Mouse (Mus musculus) olfactory bulb, adult 2 months (tissue): ENCODE results near the gene Chp2. TPM values are rescaled to one million over a fixed set of nuclear protein-coding genes. Genes with fewer than 3 reads are reported as not detected.
"Not testable (repeated sequence)": the region's sequence is repeated elsewhere in the genome, so short reads cannot be mapped to it uniquely, and the experiment has no call there.

ENCODE experiments used
- H3K27ac ChIP-seq: fragments of 200-500 bp; 2 replicates; pipeline ENCODE4 v1.5.1; 2012; ENCODE audit warnings: low read depth, low read length; ENCODE audit not compliant: insufficient read depth
- H3K4me1 ChIP-seq: fragments of 200-500 bp; 2 replicates; pipeline ENCODE4 v1.6.1; 2012; ENCODE audit warnings: low read length; ENCODE audit not compliant: control insufficient read depth, insufficient read depth
- H3K4me3 ChIP-seq: fragments of 200-500 bp; 2 replicates; pipeline ENCODE4 v1.5.1; 2012; ENCODE audit warnings: mild to moderate bottlenecking, low read depth, low read length, moderate library complexity; ENCODE audit not compliant: insufficient read depth
- CTCF ChIP-seq: fragments of 200-500 bp; IDR thresholded peaks from 2 replicates; pipeline ENCODE4 v1.5.1; 2012; ENCODE audit warnings: low read depth, mild to moderate bottlenecking, low read length, moderate library complexity; ENCODE audit not compliant: insufficient read depth
- POLR2A ChIP-seq: fragments of 200-500 bp; IDR thresholded peaks from 2 replicates; pipeline ENCODE4 v1.6.1; 2012; ENCODE audit warnings: mild to moderate bottlenecking, low read depth, low read length, moderate library complexity; ENCODE audit not compliant: insufficient read depth
- WGBS: fragments of 180-500 bp; shearing (Covaris S2); methylation state at CpG from one replicate; pipeline ENCODE4 v1.1.7; 2018; 5-methylcytosine and 5-hydroxymethylcytosine counted together
- polyA plus RNA-seq: library from polyadenylated mRNA; stranded (reverse); fragments of >200 nt; gene quantifications from 2 replicates; pipeline ENCODE4 v1.2.4, GENCODE M21; 2012; ENCODE audit warnings: low replicate concordance; ENCODE audit not compliant: missing spikeins, insufficient read depth, insufficient read length

Gene Chp2
- polyA plus RNA-seq, 1 experiment = not detected

DNA sequence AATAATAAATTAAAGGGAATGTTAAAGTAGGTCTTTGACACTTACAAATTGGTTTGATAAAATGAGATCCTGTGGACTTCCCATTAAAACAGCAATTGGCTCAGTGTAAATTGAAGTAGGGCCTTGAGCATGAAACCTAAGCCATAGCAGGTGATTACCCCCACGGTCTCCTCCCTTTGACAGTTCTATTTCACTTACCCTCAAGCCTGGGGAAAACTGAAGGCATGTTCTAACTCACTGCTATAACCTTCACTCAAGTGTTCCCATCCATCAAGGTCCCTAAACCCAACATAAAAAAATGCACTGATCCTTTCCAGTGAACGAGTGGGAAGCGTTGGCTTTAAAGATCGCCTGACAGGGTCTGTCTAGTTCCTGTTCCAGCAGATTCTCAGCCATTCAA lies 11.6 kb downstream of the Chp2 start:
- WGBS = 84% methylated on average over 4 of the region's 4 CpGs
- TF ChIP-seq POLR2A = no peak
- TF ChIP-seq CTCF = no peak
- H3K27ac ChIP-seq = no peak overlapping the region
- no peaks in the 10 kb centered on the region for H3K4me1 ChIP-seq
- no peak overlapping the region for H3K4me3 ChIP-seq

DNA sequence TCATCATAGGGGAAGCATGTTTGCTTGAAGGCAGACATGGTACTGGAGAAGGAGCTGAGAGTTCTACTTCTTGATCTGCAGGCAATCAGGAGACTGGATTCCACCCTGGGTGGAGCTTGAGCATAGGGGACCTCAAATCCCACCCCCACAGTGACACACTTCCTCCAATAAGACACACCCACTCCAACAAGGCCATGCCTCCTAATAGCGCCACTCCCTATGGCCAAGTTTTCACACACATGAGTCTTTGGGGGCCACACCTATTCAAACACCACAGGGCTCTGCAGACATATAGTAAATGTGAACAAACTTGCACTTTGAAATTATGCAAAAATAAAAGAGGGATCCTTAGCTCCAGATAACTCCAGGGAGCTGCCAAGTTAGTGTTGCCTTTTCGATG lies 19.6 kb downstream of the Chp2 start:
- 96% methylated on average over 2 of the region's 2 CpGs for WGBS
- TF ChIP-seq CTCF (no peak), POLR2A (no peak)
- no peaks in the 10 kb centered on the region for H3K4me1 ChIP-seq

DNA sequence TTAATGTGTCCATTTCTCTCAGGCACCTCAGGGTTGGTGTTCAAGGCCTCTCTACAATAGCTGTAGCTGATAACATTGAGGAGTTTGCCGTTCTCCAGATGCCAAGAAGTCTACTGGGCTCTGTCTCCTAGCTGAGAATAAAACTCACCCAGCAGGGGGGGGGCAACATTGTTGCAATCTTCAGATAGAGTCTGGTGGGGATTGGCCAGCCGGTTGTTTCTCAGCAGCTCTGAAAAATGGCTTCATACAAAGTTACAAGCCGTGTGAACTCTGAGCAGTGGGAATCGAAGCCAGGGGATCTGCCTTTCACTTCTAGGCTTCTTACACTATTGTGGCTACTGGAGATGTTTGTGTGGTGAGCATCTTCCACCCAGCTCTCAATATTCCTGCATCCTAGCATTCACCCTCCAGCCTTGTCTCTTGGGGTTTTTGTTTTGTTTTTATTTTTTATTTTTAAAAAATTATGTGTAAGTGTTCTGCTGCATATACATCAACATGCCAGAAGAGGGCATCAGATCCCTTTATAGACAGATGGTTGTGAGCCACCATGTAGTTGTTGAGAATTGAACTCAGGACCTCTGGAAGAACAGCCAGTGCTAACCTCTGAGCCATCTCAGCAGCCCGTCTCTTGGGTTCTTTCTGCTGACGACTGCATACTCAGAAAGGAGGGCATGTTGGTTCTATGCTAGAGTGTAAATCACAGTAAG lies 21.3 kb downstream of the Chp2 start:
- TF ChIP-seq POLR2A = no peak
- no peak for TF ChIP-seq CTCF
- no peak overlapping the region for H3K27ac ChIP-seq
- H3K4me3 ChIP-seq = no peak overlapping the region
- H3K4me1 ChIP-seq = no peaks in the 10 kb centered on the region
- WGBS = 81% methylated on average over 6 of the region's 6 CpGs

More for the DNA sequence above, 19.6 kb downstream of the Chp2 start:
- H3K4me3 ChIP-seq = no peak overlapping the region
- H3K27ac ChIP-seq = no peak overlapping the region

DNA sequence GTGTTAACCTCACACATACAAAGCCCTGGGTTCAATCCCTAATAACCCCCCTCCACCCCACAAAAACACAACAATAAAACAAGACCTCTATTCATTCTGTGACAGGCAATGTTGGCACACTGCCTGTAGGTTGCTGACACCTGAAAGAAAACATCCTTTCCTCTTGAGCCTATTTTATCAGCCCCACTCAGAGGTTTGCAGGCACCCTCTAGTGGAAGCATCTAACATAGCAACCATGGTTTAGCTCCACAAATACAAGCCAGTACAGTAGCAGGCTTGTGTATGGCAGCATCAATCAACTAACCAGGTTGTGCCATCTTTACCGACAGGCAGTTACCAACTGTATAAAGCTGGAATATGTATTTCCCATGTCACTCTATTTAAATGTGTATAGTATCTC lies 23.0 kb downstream of the Chp2 start:
- Histone ChIP-seq H3K4me1 (no peaks in the 10 kb centered on the region), H3K4me3 (no peak overlapping the region), H3K27ac (no peak overlapping the region)
- WGBS = 29% methylated on average over 1 of the region's 1 CpGs
- no peak for TF ChIP-seq CTCF
- no peak for TF ChIP-seq POLR2A

DNA sequence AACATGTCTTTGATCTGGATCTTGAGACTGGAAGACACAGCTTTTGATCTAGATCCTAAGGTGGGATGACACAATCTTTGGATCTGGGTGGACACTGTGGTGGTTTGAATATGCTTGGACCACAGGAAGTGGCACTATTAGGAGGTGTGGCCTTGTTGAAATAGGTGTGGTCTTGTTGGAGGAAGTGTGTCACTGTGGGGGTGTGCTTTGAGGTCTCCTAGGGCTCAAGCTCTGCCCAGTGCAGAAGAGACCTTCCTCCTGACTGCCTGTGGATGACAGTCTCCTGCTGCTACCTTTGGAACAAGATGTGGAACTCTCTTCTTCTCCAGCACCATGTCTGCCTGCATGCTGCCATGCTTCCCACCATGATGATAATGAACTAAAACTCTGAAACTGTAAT lies 23.4 kb downstream of the Chp2 start:
- not testable (repeated sequence) for H3K4me1 ChIP-seq, H3K27ac ChIP-seq, H3K4me3 ChIP-seq

DNA sequence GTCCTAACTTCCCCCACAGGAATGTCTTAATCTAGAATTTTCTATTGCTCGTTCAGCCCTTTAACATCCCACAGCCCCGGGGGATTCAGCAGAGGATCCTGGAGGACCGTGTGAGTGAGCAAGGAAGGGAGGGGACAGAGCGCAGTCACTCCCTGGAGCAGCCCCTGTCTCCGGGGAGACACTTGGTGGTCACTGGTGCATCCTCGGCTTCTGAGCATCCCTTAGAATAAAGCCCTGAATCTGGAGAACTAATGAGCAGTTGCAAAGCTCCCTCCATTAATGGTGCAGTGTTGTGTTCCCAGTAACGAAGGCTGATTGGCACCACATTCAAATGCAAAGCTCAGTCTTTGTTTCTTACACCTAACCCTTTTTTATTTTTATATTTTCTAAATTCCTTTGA lies 24.9 kb downstream of the Chp2 start:
- no peak overlapping the region for H3K4me3 ChIP-seq
- no peak overlapping the region for H3K27ac ChIP-seq
- 29% methylated on average over 7 of the region's 7 CpGs for WGBS
- H3K4me1 ChIP-seq = no peaks in the 10 kb centered on the region
- TF ChIP-seq CTCF = no peak
- TF ChIP-seq POLR2A = no peak

DNA sequence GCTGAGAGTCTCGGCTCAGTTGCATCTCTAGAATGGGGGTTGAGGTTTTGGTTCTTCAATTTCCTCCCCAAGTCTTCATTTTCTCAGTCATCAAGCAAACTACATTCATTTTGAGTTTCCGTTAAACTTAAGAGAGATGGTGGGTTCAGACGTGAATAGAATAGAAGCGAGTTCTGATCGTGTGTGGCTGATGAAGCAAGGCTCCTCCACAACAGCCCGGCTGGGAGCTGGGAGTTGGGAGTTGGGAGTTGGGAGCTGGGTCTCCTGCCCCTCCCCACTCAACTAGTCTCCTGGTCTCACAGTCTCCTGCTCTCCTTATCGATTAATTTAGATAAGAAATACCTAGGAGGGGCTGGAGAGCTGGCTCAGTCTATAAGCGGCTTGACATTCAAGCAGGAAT lies 25.3 kb downstream of the Chp2 start:
- H3K27ac ChIP-seq = no peak overlapping the region
- no peak for TF ChIP-seq CTCF
- no peak for TF ChIP-seq POLR2A
- no peaks in the 10 kb centered on the region for H3K4me1 ChIP-seq
- 58% methylated on average over 8 of the region's 8 CpGs for WGBS
- no peak overlapping the region for H3K4me3 ChIP-seq

DNA sequence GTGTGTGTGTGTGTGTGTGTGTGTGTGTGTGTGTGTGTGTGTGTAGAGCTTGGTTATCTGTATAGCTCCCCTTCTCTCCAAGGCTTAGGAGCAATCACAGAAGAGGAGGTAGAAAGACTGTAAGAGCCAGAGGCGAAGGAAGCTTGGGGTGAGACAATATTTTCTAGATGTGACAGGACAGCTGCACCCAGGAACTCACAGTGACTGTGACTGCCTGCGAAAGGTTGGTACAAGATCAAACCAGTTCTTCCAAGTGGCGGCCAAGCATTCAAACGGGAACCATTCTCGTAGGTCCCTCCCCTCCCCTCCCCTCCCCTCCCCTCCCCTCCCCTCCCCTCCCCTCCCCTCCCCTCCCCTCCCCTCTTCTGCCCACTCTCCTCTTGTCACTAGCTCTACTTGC lies 26.7 kb downstream of the Chp2 start:
- 50% methylated on average over 5 of the region's 5 CpGs for WGBS
- TF ChIP-seq CTCF (no peak), POLR2A (no peak)
- Histone ChIP-seq H3K4me3 (no peak overlapping the region), H3K27ac (no peak overlapping the region), H3K4me1 (no peaks in the 10 kb centered on the region)

DNA sequence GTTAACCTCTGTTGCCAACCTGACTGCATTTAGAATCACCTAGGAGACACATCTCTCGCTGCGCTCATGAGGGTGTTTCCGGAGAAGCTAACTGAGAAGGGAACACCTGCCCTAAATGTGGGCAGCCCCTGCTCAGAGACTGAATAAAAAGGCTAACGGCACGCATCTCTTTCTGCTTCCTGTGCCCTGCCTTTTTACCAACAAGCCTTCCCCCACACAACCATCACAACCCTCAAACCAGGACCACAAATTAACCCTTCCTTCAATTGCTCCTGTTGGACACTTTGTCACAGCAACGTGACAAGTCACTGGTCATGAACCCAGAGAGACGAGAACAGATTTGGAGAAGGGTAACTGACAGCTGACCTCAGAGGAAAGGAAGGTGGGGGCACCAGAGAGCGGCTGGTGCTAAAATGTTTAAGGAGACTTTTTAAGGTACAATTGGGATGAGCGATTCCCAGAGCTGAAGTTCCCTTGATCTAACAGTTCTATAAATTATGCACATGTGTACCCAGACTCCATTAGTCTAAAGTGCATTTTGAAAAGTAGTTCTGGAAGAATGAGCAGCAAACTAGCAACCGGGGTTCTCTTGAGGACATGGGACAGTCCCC lies 28.1 kb downstream of the Chp2 start:
- Histone ChIP-seq H3K27ac (no peak overlapping the region), H3K4me1 (0 out of 2 replicates have a peak, but pooled peaks cover 2% of the 10 kb centered on the region), H3K4me3 (no peak overlapping the region)
- WGBS = 86% methylated on average over 10 of the region's 10 CpGs
- no peak for TF ChIP-seq CTCF
- TF ChIP-seq POLR2A = no peak

DNA sequence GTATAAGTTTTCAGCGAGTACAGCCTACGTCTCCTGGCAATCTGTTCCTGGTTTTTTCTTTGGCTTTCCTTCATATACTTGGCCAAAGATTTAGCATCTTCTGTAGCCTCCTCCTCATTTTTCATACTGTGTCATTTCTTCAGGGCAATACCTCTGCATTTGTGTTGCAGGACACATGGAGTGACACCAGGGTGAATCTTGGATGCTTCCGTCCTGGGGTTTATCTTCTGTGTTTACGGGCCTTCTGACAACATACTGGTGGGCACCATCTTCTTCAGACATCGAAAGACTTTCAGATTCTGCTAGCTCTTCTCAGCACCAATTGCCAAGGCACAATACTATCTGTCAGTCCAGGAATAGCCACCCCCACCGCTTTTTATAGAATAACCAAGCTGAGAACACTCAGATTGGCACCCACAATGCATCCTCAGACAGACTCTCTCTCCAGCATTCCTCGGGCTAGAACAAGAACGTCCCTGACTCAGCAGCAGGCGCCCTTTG lies 30.1 kb downstream of the Chp2 start:
- Histone ChIP-seq H3K27ac (no peak overlapping the region), H3K4me1 (0 out of 2 replicates have a peak, but pooled peaks cover 2% of the 10 kb centered on the region), H3K4me3 (no peak overlapping the region)
- TF ChIP-seq POLR2A (no peak), CTCF (no peak)
- whole genome bisulfite sequencing = 90% methylated on average over 9 of the region's 9 CpGs
